In genomic region chr10:117146421-117146820, GRCm38 (mm10) we compare ENCODE assay signal across 9 mouse cellular contexts. TPM values are rescaled to one million over a fixed set of nuclear protein-coding genes. Genes with fewer than 3 reads are reported as not detected.
DNase-seq lines count a peak whose midpoint lies in the region; ATAC-seq and TF ChIP-seq lines count a peak whose summit lies in the region.
"Had no signal": no experiment of that assay in that cellular context is flagged by ENCODE, and none has a peak within 500 bp of the region (broad histone marks: within the 10 kb centered on the region; RNA-seq: fewer than 3 reads in every experiment).

No protein-coding gene starts in this region.

- no peak for DNase-seq in kidney, adult 18-20 months
- no peak for DNase-seq in urinary bladder, postnatal 25 days (ENCODE audit: low spot score)
- no peak for DNase-seq in Muller cell, postnatal 12 days (ENCODE audit: inconsistent ontology term)
- no peak for DNase-seq in layer of hippocampus, adult 2 months (ENCODE audit: low spot score in 2 of 2)
- DNase-seq: cerebellum, adult 2 months had no signal

- no peak for TF ChIP-seq CTCF in layer of hippocampus, adult 2 months (conservative IDR thresholded peaks at IDR 0.05)

- peaks cover 67% of the 10 kb centered on the region for H3K79me2 ChIP-seq in myocyte (ENCODE audit: control insufficient read depth, insufficient read depth)

- no peaks in the 10 kb centered on the region for H3K27me3 ChIP-seq in kidney, embryonic 16.5 days (ENCODE audit: insufficient read depth, low read length)
- no peaks in the 10 kb centered on the region for H3K27me3 ChIP-seq in embryonic facial prominence, embryonic 13.5 days
- H3K27me3 ChIP-seq in intestine, embryonic 15.5 days (replicated peaks), result no peaks in the 10 kb centered on the region
- H3K27me3 ChIP-seq in myocyte (ENCODE audit: control insufficient read depth, insufficient read depth, insufficient read length), result no peaks in the 10 kb centered on the region

- H3K27ac ChIP-seq in kidney, embryonic 16.5 days (ENCODE audit: low read length), result no peak overlapping the region
- no peak overlapping the region for H3K27ac ChIP-seq in embryonic facial prominence, embryonic 13.5 days
- no peak overlapping the region for H3K27ac ChIP-seq in intestine, embryonic 15.5 days
- H3K27ac ChIP-seq in layer of hippocampus, adult 2 months, result no peak overlapping the region

- peaks cover 48% of the 10 kb centered on the region for H3K4me1 ChIP-seq in kidney, embryonic 16.5 days (ENCODE audit: insufficient read depth, low read length)
- peaks cover 33% of the 10 kb centered on the region for H3K4me1 ChIP-seq in embryonic facial prominence, embryonic 13.5 days
- H3K4me1 ChIP-seq in intestine, embryonic 15.5 days (replicated peaks), result peaks cover 31% of the 10 kb centered on the region

- H3K4me3 ChIP-seq in kidney, embryonic 16.5 days (ENCODE audit: low read length), result peak overlapping the region; percentile 10; the same call in 1 of the 2 replicates
- H3K4me3 ChIP-seq in embryonic facial prominence, embryonic 13.5 days, result 0 out of 2 replicates have a peak overlapping the region, but pooled peaks have one; percentile 1
- no peak overlapping the region for H3K4me3 ChIP-seq in intestine, embryonic 15.5 days (replicated peaks)
- peak overlapping the region; percentile 57 for H3K4me3 ChIP-seq in myocyte
- H3K4me3 ChIP-seq in layer of hippocampus, adult 2 months, result no peak overlapping the region; the same call in 1 of the 2 replicates

- H3ac ChIP-seq in myocyte (ENCODE audit: control insufficient read depth, insufficient read length), result no peak overlapping the region

- H3K9me3 ChIP-seq in kidney, embryonic 16.5 days (ENCODE audit: low read length), result no peaks in the 10 kb centered on the region
- no peaks in the 10 kb centered on the region for H3K9me3 ChIP-seq in embryonic facial prominence, embryonic 13.5 days
- no peaks in the 10 kb centered on the region for H3K9me3 ChIP-seq in intestine, embryonic 15.5 days

- 52% methylated on average over 9 of the region's 9 CpGs for WGBS in kidney, embryonic 16.5 days
- 69% methylated on average over 9 of the region's 9 CpGs for WGBS in embryonic facial prominence, embryonic 13.5 days
- 39% methylated on average over 9 of the region's 9 CpGs for WGBS in intestine, embryonic 15.5 days

- peak overlapping the region; percentile 35 for H3K4me2 ChIP-seq in kidney, embryonic 16.5 days (replicated peaks; ENCODE audit: low read depth, low read length)
- H3K4me2 ChIP-seq in embryonic facial prominence, embryonic 13.5 days, result peak overlapping the region; percentile 74
- peak overlapping the region; percentile 46 for H3K4me2 ChIP-seq in intestine, embryonic 15.5 days (replicated peaks)
- H3K4me2 ChIP-seq in myocyte (ENCODE audit: low read depth), result peak overlapping the region; percentile 74

- no peak for TF ChIP-seq POLR2A in myocyte (IDR thresholded peaks at IDR 0.05; ENCODE audit: insufficient read length, low read depth)

- no peaks in the 10 kb centered on the region for H3K36me3 ChIP-seq in kidney, embryonic 16.5 days (ENCODE audit: insufficient read depth, low read length)
- H3K36me3 ChIP-seq in embryonic facial prominence, embryonic 13.5 days, result no peaks in the 10 kb centered on the region
- no peaks in the 10 kb centered on the region for H3K36me3 ChIP-seq in intestine, embryonic 15.5 days
- no peaks in the 10 kb centered on the region for H3K36me3 ChIP-seq in myocyte (ENCODE audit: control insufficient read depth, insufficient read depth)

- no peak for ATAC-seq in kidney, embryonic 16.5 days (ENCODE audit: low FRiP score, low TSS enrichment)
- no peak for ATAC-seq in embryonic facial prominence, embryonic 13.5 days (ENCODE audit: insufficient number of reproducible peaks, insufficient read depth, low FRiP score, low TSS enrichment, low read depth)
- no peak for ATAC-seq in intestine, embryonic 15.5 days

- H3K9ac ChIP-seq in kidney, embryonic 16.5 days (replicated peaks; ENCODE audit: low read length), result peak overlapping the region; percentile 46
- no peak overlapping the region for H3K9ac ChIP-seq in embryonic facial prominence, embryonic 13.5 days
- H3K9ac ChIP-seq in intestine, embryonic 15.5 days, result no peak overlapping the region

TF ChIP-seq in myocyte, 11 proteins besides CTCF, POLR2A, EP300 and RAD21:
- TF ChIP-seq TCF3 (IDR thresholded peaks at IDR 0.05; ENCODE audit: insufficient read length, low read depth), result no peak
- no peak for TF ChIP-seq MAX (IDR thresholded peaks at IDR 0.05; ENCODE audit: low read depth)
- no peak for TF ChIP-seq MYOG (IDR thresholded peaks at IDR 0.05; ENCODE audit: control insufficient read depth in 1 of 3, insufficient read depth in 1 of 3, insufficient read length in 2 of 3, low read depth in 2 of 3)
- no peak for TF ChIP-seq MYOD1 (IDR thresholded peaks at IDR 0.05; ENCODE audit: control insufficient read depth in 1 of 3, insufficient read length in 2 of 3, low read depth in 2 of 3)
- TF ChIP-seq CEBPB (IDR thresholded peaks at IDR 0.05; ENCODE audit: insufficient read depth, poor library complexity, severe bottlenecking), result no peak
- no peak for TF ChIP-seq POLR2AphosphoS2 (IDR thresholded peaks at IDR 0.05; ENCODE audit: insufficient read length, low read depth)
- no peak for TF ChIP-seq REST (IDR thresholded peaks at IDR 0.05; ENCODE audit: insufficient read depth, insufficient read length)
- no peak for TF ChIP-seq USF1 (IDR thresholded peaks at IDR 0.05; ENCODE audit: low read depth)
- TF ChIP-seq E2F4 (IDR thresholded peaks at IDR 0.05; ENCODE audit: insufficient read depth), result no peak

RNA-seq across cellular contexts. Expression of gene Frs2, which starts 1.9 kb away (rescaled TPM):
- 18.0 and 19.7 TPM in 2 replicates for polyA plus RNA-seq in kidney, embryonic 16.5 days (2015; fragmentation: Nextera tagmentation; extraction: Ambion mirVana)
- polyA plus RNA-seq in embryonic facial prominence, embryonic 13.5 days (2015; fragmentation: Nextera tagmentation; extraction: Ambion mirVana), result 20.8 and 25.8 TPM in 2 replicates
- polyA plus RNA-seq in intestine, embryonic 15.5 days (2015; fragmentation: Nextera tagmentation; extraction: Ambion mirVana), result 14.2 and 16.8 TPM in 2 replicates
- 6.6 TPM for polyA plus RNA-seq in myocyte (2012; fragmentation: generic; extraction: Trizol)
- 10 to 100 TPM; 36.3 to 37.5 TPM for total RNA-seq in layer of hippocampus, adult 2 months (2021)

Comparison
In these comparisons a context has a peak if more than half of its experiments do, and no peak if none do; other contexts are left out.
1. H3K4me3 ChIP-seq: peak in kidney, embryonic 16.5 days (single experiment), embryonic facial prominence, embryonic 13.5 days (single experiment) and myocyte (single experiment); none in intestine, embryonic 15.5 days (single experiment) and layer of hippocampus, adult 2 months (single experiment).
2. Peak in every context shown above with its lines, with median percentiles within 50 percentile points of each other: H3K4me2 ChIP-seq.